23 mouse cellular contexts compared by ENCODE assay signal in genomic region chr12:34803721-34804120, GRCm38 (mm10).
DNase-seq lines count a peak whose midpoint lies in the region; ATAC-seq and TF ChIP-seq lines count a peak whose summit lies in the region.
"Had no signal": no experiment of that assay in that cellular context is flagged by ENCODE, and none has a peak within 500 bp of the region (broad histone marks: within the 10 kb centered on the region; RNA-seq: fewer than 3 reads in every experiment).

No protein-coding gene starts in this region.

- no peaks in the 10 kb centered on the region; the same call in 1 of the 2 replicates for H3K4me1 ChIP-seq in embryonic fibroblast, embryonic 13.5 days (ENCODE audit: control insufficient read depth, insufficient read depth, low read length)
- H3K4me1 ChIP-seq in stomach, postnatal 0 days (replicated peaks; ENCODE audit: control insufficient read depth, insufficient read depth), result no peaks in the 10 kb centered on the region
- H3K4me1 ChIP-seq: embryonic facial prominence, embryonic 10.5 days; embryonic facial prominence, embryonic 12.5 days; forebrain, embryonic 13.5 days; forebrain, embryonic 15.5 days had no signal

- TF ChIP-seq EP300 in stomach, postnatal 0 days (optimal IDR thresholded peaks at IDR 0.05), result no peak

- no peaks in the 10 kb centered on the region for H3K27me3 ChIP-seq in stomach, postnatal 0 days (ENCODE audit: control insufficient read depth, insufficient read depth, low read length)
- H3K27me3 ChIP-seq: CH12.LX; embryonic facial prominence, embryonic 12.5 days; forebrain, embryonic 13.5 days; forebrain, embryonic 15.5 days had no signal

- TF ChIP-seq CTCF in embryonic fibroblast, embryonic 13.5 days (IDR thresholded peaks at IDR 0.05; ENCODE audit: borderline replicate concordance, insufficient read depth, low read length), result no peak
- no peak for TF ChIP-seq CTCF in stomach, postnatal 0 days (IDR thresholded peaks at IDR 0.05; ENCODE audit: low read depth)

- no peak for TF ChIP-seq POLR2A in embryonic fibroblast, embryonic 13.5 days (IDR thresholded peaks at IDR 0.05; ENCODE audit: low read depth, low read length)

- H3K4me2 ChIP-seq in stomach, postnatal 0 days (replicated peaks; ENCODE audit: low read depth), result no peak overlapping the region
- H3K4me2 ChIP-seq: embryonic facial prominence, embryonic 12.5 days; forebrain, embryonic 13.5 days; forebrain, embryonic 15.5 days had no signal

- no peaks in the 10 kb centered on the region for H3K36me3 ChIP-seq in stomach, postnatal 0 days (ENCODE audit: control insufficient read depth, insufficient read depth, low read length)
- H3K36me3 ChIP-seq: embryonic facial prominence, embryonic 10.5 days; embryonic facial prominence, embryonic 12.5 days; forebrain, embryonic 15.5 days; G1E had no signal

- no peaks in the 10 kb centered on the region for H3K9me3 ChIP-seq in stomach, postnatal 0 days (ENCODE audit: control insufficient read depth, low read length)
- H3K9me3 ChIP-seq: embryonic facial prominence, embryonic 10.5 days; embryonic facial prominence, embryonic 12.5 days; forebrain, embryonic 13.5 days; forebrain, embryonic 15.5 days had no signal

- 74% methylated on average over 2 of the region's 2 CpGs for WGBS in stomach, postnatal 0 days

- DNase-seq in NIH3T3 (ENCODE audit: low read depth), result peak; percentile 22
- no peak for DNase-seq in stomach, postnatal 0 days (ENCODE audit: low spot score)
- no peak for DNase-seq in layer of hippocampus, adult 11-12 months (ENCODE audit: low spot score)
- no peak for DNase-seq in gastrocnemius, postnatal 10 days
- DNase-seq: adrenal gland, adult 2 months; adrenal gland, postnatal 10 days; adrenal gland, postnatal 25 days; B cell, adult 2 months; cerebellum, adult 11-12 months; cerebellum, adult 2 months; cerebellum, adult 9-10 months; cerebellum, postnatal 10 days; cerebellum, postnatal 25 days; forebrain, postnatal 0 days had no signal

- no peak overlapping the region for H3K9ac ChIP-seq in stomach, postnatal 0 days (ENCODE audit: low read length)
- H3K9ac ChIP-seq: embryonic facial prominence, embryonic 12.5 days; forebrain, embryonic 13.5 days; forebrain, embryonic 15.5 days; forebrain, postnatal 0 days had no signal

- no peak for ATAC-seq in stomach, postnatal 0 days (ENCODE audit: low FRiP score, low TSS enrichment)
- ATAC-seq: CD4-positive, CD25-positive, alpha-beta regulatory T cell, adult 4 months; forebrain, embryonic 13.5 days; forebrain, embryonic 15.5 days; forebrain, postnatal 0 days had no signal

- H3K4me3 ChIP-seq in embryonic fibroblast, embryonic 13.5 days (ENCODE audit: insufficient read depth, low read length), result no peak overlapping the region
- no peak overlapping the region for H3K4me3 ChIP-seq in stomach, postnatal 0 days (ENCODE audit: low read depth, low read length)
- H3K4me3 ChIP-seq: embryonic facial prominence, embryonic 10.5 days; embryonic facial prominence, embryonic 12.5 days; erythroblast, embryonic 14.5 days; forebrain, embryonic 13.5 days; forebrain, embryonic 15.5 days had no signal

- H3K27ac ChIP-seq in embryonic fibroblast, embryonic 13.5 days (ENCODE audit: insufficient read depth, low read length), result peak overlapping the region; percentile 47
- no peak overlapping the region for H3K27ac ChIP-seq in stomach, postnatal 0 days (replicated peaks)
- H3K27ac ChIP-seq: embryonic facial prominence, embryonic 10.5 days; embryonic facial prominence, embryonic 12.5 days; forebrain, embryonic 13.5 days; forebrain, embryonic 15.5 days had no signal
